Mouse (Mus musculus): ENCODE data around the gene Gm49396.

- no peak for TF ChIP-seq POLR2A (IDR thresholded peaks at IDR 0.05; ENCODE audit: low read depth, low read length)
- TF ChIP-seq CTCF (IDR thresholded peaks at IDR 0.05; ENCODE audit: borderline replicate concordance, insufficient read depth, low read length) = no peak
These were observed 9.8 kb downstream of the Gm49396 start for GRCm38 (mm10) chr7:30572969-30573368.

Measured in embryonic fibroblast, embryonic 13.5 days (primary cell).